Mouse (Mus musculus) intestine, embryonic 15.5 days (tissue): ENCODE results near the gene Gimap9. TPM values are rescaled to one million over a fixed set of nuclear protein-coding genes. Genes with fewer than 3 reads are reported as not detected.

ENCODE experiments used
- ATAC-seq: fragments of 200-750 bp; cut with Nextera tagmentation; 2 replicates; pipeline ENCODE4 v1.8.0; 2017; ENCODE audit warnings: moderate TSS enrichment, moderate library complexity
- H3K27ac ChIP-seq: fragments of 300-500 bp; sonication (generic); 2 replicates; pipeline ENCODE4 v1.5.1; 2015; ENCODE audit warnings: mild to moderate bottlenecking, inconsistent platforms
- H3K27me3 ChIP-seq: fragments of 300-500 bp; sonication (generic); replicated peaks from 2 replicates; pipeline ENCODE4 v1.6.1; 2015; ENCODE audit warnings: inconsistent platforms
- H3K36me3 ChIP-seq: fragments of 300-500 bp; sonication (generic); 2 replicates; pipeline ENCODE4 v1.6.1; 2015; ENCODE audit warnings: inconsistent platforms
- H3K4me1 ChIP-seq: fragments of 300-500 bp; sonication (generic); replicated peaks from 2 replicates; pipeline ENCODE4 v1.6.1; 2015; ENCODE audit warnings: inconsistent platforms
- H3K4me2 ChIP-seq: fragments of 300-500 bp; sonication (generic); replicated peaks from 2 replicates; pipeline ENCODE4 v1.6.1; 2015; ENCODE audit warnings: mild to moderate bottlenecking, inconsistent platforms
- H3K4me3 ChIP-seq: fragments of 300-500 bp; sonication (generic); replicated peaks from 2 replicates; pipeline ENCODE4 v1.5.1; 2015; ENCODE audit warnings: inconsistent platforms
- H3K9ac ChIP-seq: fragments of 300-500 bp; sonication (generic); 2 replicates; pipeline ENCODE4 v1.6.1; 2015; ENCODE audit warnings: inconsistent platforms
- H3K9me3 ChIP-seq: fragments of 300-500 bp; sonication (generic); 2 replicates; pipeline ENCODE4 v1.6.1; 2016; ENCODE audit warnings: inconsistent platforms
- WGBS: fragments of 180-500 bp; shearing (Covaris S2); methylation state at CpG from one replicate; pipeline ENCODE4 v1.1.7; 2015; 5-methylcytosine and 5-hydroxymethylcytosine counted together
- polyA plus RNA-seq: library from polyadenylated mRNA; unstranded; fragments of >200 nt; fragmentation: Nextera tagmentation; extraction: Ambion mirVana; gene quantifications from 2 replicates; pipeline ENCODE4 v1.2.1, GENCODE M21; 2015

Gene Gimap9
- polyA plus RNA-seq, 1 experiment from 2014 or later = 18.0 TPM

DNA sequence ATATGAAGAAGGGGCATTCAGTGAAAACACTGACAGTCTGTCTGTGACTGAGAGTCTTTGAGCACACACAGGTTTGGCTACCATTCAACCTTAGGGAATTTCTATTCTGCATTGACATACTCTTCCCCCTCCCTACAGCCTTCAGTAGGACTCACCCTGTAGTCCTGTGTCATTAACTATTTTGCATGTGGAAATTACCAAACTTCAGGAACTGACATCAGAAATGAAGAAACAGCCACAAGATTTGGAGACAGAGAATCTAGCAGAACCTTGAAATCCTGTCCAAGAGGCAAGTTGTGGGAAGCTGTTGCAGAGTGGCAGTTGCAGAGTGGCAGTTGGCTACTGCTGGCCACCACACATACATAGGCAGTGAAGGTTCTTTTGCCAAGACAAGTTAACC is 7.9 kb upstream of the Gimap9 start:
- peaks cover 4% of the 10 kb centered on the region; the same call in 1 of the 2 replicates for H3K4me1 ChIP-seq
- H3K4me2 ChIP-seq = no peak overlapping the region
- no peaks in the 10 kb centered on the region for H3K27me3 ChIP-seq
- H3K9me3 ChIP-seq = no peaks in the 10 kb centered on the region
- H3K36me3 ChIP-seq = no peaks in the 10 kb centered on the region
- no peak for ATAC-seq
- H3K27ac ChIP-seq = no peak overlapping the region
- H3K9ac ChIP-seq = no peak overlapping the region
- H3K4me3 ChIP-seq = no peak overlapping the region

- Histone ChIP-seq H3K27ac (no peak overlapping the region), H3K4me2 (no peak overlapping the region), H3K36me3 (no peaks in the 10 kb centered on the region), H3K9me3 (no peaks in the 10 kb centered on the region), H3K9ac (no peak overlapping the region), H3K27me3 (no peaks in the 10 kb centered on the region), H3K4me1 (peaks cover 4% of the 10 kb centered on the region; the same call in 1 of the 2 replicates), H3K4me3 (no peak overlapping the region)
- no peak for ATAC-seq
- WGBS = 65% methylated on average over 2 of the region's 2 CpGs
Observed at GRCm38 (mm10) chr6:48669446-48669969, 6.4 kb upstream of the Gimap9 start.

GRCm38 (mm10) chr6:48674291-48675058 is 1.5 kb upstream of the Gimap9 start:
- no peak overlapping the region for H3K4me2 ChIP-seq
- WGBS = 88% methylated on average over 9 of the region's 9 CpGs
- 0 out of 2 replicates have a peak, but pooled peaks cover 6% of the 10 kb centered on the region for H3K4me1 ChIP-seq
- H3K27ac ChIP-seq = no peak overlapping the region
- peak; percentile 20; the same call in 1 of the 2 replicates for ATAC-seq
- no peaks in the 10 kb centered on the region for H3K36me3 ChIP-seq
- no peak overlapping the region for H3K4me3 ChIP-seq
- H3K27me3 ChIP-seq = no peaks in the 10 kb centered on the region
- H3K9ac ChIP-seq = no peak overlapping the region
- H3K9me3 ChIP-seq = no peaks in the 10 kb centered on the region

DNA sequence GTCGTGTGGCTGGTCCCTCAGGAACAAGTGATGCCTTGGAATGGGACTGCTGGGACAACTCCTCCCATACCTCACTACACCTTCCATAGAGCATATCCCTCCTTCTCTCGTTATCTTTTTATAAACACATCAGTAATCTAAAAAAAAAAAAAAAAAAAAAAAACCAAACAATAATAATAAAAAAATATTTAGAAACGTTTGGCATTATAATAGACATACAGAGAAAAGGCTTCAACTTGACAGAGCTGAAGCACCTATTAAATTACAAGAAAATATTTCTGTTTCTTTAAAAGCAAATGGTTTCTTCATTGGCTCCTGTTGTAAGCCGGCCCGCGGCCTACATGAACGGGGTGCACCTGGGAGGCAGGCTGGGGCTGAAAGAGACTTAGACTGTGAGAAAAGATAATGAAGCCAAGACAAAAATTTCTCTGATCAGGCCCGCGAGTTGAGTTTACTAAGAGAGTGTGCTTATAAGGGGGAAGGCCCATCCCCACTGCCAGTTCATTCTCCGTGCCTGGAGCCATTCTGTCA is 464 bp upstream of the Gimap9 start:
- H3K27me3 ChIP-seq = no peaks in the 10 kb centered on the region
- peak overlapping the region; percentile 35 for H3K4me3 ChIP-seq
- WGBS = 40% methylated on average over 10 of the region's 10 CpGs
- H3K4me2 ChIP-seq = peak overlapping the region; percentile 56
- H3K27ac ChIP-seq = peak overlapping the region; percentile 72
- H3K9ac ChIP-seq = peak overlapping the region; percentile 34; the same call in 1 of the 2 replicates
- H3K4me1 ChIP-seq = 0 out of 2 replicates have a peak, but pooled peaks cover 6% of the 10 kb centered on the region
- no peaks in the 10 kb centered on the region for H3K36me3 ChIP-seq
- peak; percentile 16; the same call in 1 of the 2 replicates for ATAC-seq
- no peaks in the 10 kb centered on the region for H3K9me3 ChIP-seq

DNA sequence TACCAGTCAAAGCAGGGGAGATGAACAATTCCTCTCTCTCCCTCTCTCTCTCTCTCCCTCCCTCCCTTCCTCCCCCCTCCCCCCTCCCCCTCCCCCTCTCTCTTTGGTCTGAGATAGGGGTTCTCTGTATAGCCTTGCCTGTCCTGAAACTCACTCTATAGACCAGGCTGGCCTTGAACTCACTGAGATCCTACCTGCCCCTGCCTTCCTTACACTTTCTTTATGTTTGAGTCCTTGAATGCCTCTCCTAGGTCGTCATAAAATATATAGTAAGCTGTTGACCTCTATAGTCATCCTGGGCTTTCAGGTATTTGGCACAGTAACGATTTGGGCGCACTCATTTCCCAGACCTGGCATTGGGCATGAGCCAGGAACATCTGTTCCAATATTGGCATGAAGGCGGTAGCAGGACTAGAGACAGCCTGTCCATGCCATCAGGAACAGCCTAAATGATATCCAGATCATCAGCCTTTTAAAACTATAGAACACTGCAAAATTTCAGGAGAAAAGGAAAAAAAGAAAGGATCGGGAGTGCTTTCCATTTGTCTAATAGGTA is 1.0 kb downstream of the Gimap9 start:
- Histone ChIP-seq H3K4me2 (peak overlapping the region; percentile 56; the same call in 1 of the 2 replicates), H3K9ac (no peak overlapping the region), H3K4me3 (no peak overlapping the region), H3K9me3 (no peaks in the 10 kb centered on the region), H3K27me3 (no peaks in the 10 kb centered on the region), H3K27ac (no peak overlapping the region), H3K36me3 (no peaks in the 10 kb centered on the region), H3K4me1 (0 out of 2 replicates have a peak, but pooled peaks cover 6% of the 10 kb centered on the region)
- ATAC-seq = no peak
- 84% methylated on average over 5 of the region's 5 CpGs for WGBS

DNA sequence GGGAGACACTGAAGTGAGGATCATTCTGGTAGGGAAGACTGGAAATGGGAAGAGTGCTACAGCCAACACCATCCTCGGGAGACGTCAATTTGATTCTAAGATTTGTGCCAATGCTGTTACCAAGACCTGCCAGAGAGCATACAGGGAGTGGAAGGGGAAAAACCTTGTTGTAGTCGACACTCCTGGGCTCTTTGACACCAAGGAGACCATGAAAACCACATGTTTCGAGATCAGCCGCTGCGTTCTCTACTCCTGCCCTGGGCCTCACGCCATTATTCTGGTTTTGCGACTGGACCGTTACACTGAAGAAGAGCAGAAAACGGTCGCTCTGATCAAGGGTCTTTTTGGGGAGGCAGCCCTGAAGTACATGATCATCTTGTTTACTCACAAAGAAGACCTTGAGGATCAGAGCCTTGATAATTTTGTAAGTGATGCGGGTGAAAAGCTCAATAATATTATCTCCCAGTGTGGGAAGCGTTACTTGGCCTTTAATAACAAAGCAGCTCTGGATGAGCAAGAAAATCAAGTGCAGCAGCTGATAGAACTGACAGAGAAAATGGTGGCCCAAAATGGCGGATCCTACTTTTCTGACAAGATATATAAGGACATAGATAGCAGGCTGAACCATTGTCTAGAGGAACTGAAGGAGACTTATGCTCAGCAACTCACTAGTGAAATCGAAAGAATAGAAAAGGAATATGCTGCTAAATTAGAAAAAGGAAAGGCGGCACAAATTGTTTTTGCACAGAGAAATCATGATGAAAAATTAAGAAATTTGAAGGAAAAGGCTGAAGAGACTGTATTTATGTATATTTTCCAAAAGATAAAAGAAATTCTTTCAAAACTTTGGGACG is 1.8 kb downstream of the Gimap9 start:
- Histone ChIP-seq H3K4me2 (no peak overlapping the region), H3K9me3 (no peaks in the 10 kb centered on the region), H3K4me3 (no peak overlapping the region), H3K4me1 (0 out of 2 replicates have a peak, but pooled peaks cover 6% of the 10 kb centered on the region), H3K36me3 (no peaks in the 10 kb centered on the region), H3K27ac (no peak overlapping the region), H3K9ac (no peak overlapping the region), H3K27me3 (no peaks in the 10 kb centered on the region)
- no peak for ATAC-seq
- WGBS = 92% methylated on average over 17 of the region's 17 CpGs

GRCm38 (mm10) chr6:48678391-48678790 is 2.5 kb downstream of the Gimap9 start:
- Histone ChIP-seq H3K4me3 (no peak overlapping the region), H3K9me3 (no peaks in the 10 kb centered on the region), H3K36me3 (no peaks in the 10 kb centered on the region), H3K4me1 (0 out of 2 replicates have a peak, but pooled peaks cover 6% of the 10 kb centered on the region), H3K9ac (no peak overlapping the region), H3K27ac (no peak overlapping the region), H3K27me3 (no peaks in the 10 kb centered on the region), H3K4me2 (no peak overlapping the region)
- no peak for ATAC-seq
- WGBS = 79% methylated on average over 4 of the region's 4 CpGs

GRCm38 (mm10) chr6:48679701-48680100 is 3.8 kb downstream of the Gimap9 start:
- Histone ChIP-seq H3K4me3 (no peak overlapping the region), H3K9ac (no peak overlapping the region), H3K27me3 (no peaks in the 10 kb centered on the region), H3K27ac (no peak overlapping the region), H3K36me3 (no peaks in the 10 kb centered on the region), H3K4me1 (0 out of 2 replicates have a peak, but pooled peaks cover 6% of the 10 kb centered on the region), H3K9me3 (no peaks in the 10 kb centered on the region), H3K4me2 (no peak overlapping the region)
- ATAC-seq = no peak
- 81% methylated on average over 6 of the region's 6 CpGs for WGBS

DNA sequence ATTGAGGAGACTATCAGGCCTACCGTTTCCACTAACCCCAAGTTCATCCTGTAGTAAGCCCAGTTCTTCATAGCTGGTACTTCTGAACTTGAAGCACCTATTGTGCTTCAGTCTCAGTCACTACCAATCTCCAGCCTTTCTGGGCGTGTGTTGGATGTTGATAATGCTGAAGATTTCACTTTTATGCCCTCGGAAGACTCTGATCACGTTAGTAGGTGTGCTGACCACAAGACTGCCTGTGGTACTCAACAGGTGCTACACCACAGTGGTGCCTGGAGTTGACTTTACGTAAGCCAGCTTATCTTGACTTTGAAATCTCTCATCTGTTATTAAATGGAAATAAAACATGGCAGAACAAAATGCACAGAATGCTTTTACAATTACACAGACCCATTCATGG is 4.5 kb downstream of the Gimap9 start:
- Histone ChIP-seq H3K4me2 (no peak overlapping the region), H3K9ac (no peak overlapping the region), H3K27ac (no peak overlapping the region), H3K36me3 (no peaks in the 10 kb centered on the region), H3K9me3 (no peaks in the 10 kb centered on the region), H3K4me3 (no peak overlapping the region), H3K4me1 (0 out of 2 replicates have a peak, but pooled peaks cover 6% of the 10 kb centered on the region), H3K27me3 (no peaks in the 10 kb centered on the region)
- ATAC-seq = no peak
- 81% methylated on average over 5 of the region's 5 CpGs for WGBS

DNA sequence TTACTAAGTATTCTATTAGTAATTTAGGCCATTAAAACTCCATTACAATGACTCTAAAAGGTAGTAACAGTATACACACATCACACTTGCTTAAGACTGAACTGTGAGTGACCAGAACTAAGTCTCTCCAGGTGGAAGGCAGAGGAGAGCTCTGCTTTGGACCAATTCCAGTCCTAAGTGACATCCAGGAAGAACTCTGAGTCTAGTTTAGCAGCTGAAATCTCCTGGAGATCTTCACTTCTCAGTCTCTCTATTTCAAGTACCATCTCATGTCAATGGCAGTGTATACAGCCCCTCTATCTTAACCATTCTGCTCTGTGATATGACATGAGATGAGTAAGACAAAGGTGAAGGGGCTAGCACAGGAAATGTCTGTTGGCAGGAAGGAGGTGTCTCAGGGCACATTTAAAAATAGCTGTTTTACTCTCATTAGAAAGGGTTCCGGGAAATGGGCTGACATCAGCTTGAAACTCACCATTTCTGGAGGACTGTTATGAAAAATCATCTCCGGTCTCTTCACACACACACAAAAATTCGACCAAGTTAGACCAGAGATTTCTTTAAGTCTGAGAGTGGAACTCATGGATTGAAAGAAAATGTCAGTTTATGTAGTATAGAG is 5.7 kb downstream of the Gimap9 start:
- no peak overlapping the region for H3K27ac ChIP-seq
- no peak for ATAC-seq

GRCm38 (mm10) chr6:48682271-48682670 is 6.3 kb downstream of the Gimap9 start:
- no peak overlapping the region for H3K4me2 ChIP-seq
- no peaks in the 10 kb centered on the region for H3K27me3 ChIP-seq
- H3K4me1 ChIP-seq = no peaks in the 10 kb centered on the region
- H3K9me3 ChIP-seq = no peaks in the 10 kb centered on the region
- H3K4me3 ChIP-seq = no peak overlapping the region
- H3K27ac ChIP-seq = no peak overlapping the region
- H3K9ac ChIP-seq = no peak overlapping the region
- WGBS = 79% methylated on average over 4 of the region's 4 CpGs
- no peaks in the 10 kb centered on the region for H3K36me3 ChIP-seq
- no peak for ATAC-seq

More for the DNA sequence above, 5.7 kb downstream of the Gimap9 start:
- no peaks in the 10 kb centered on the region for H3K36me3 ChIP-seq
- no peak overlapping the region for H3K4me2 ChIP-seq
- H3K4me3 ChIP-seq = no peak overlapping the region
- H3K27me3 ChIP-seq = no peaks in the 10 kb centered on the region
- 63% methylated on average over 3 of the region's 3 CpGs for WGBS
- no peak overlapping the region for H3K9ac ChIP-seq
- H3K4me1 ChIP-seq = no peaks in the 10 kb centered on the region
- H3K9me3 ChIP-seq = no peaks in the 10 kb centered on the region
